Mouse (Mus musculus) liver, adult 2 months (tissue): ENCODE measurements at regions not wholly inside any gene's neighbourhood (a gene's known extent, or its start where the extent isn't known, plus 50 kb on each side); places are given as distances from the start of the nearest gene placed in this dataset.

Experiments used
- CTCF ChIP-seq: fragments of 200-500 bp; IDR thresholded peaks from 2 replicates; pipeline ENCODE4 v1.5.1; 2011; ENCODE audit warnings: low read depth, low read length, control low read depth
- POLR2A ChIP-seq: fragments of 200-500 bp; IDR thresholded peaks from 2 replicates; pipeline ENCODE4 v1.6.1; 2011; ENCODE audit warnings: low read length, control low read depth; ENCODE audit not compliant: insufficient read depth; ENCODE audit errors: extremely low read depth

DNA sequence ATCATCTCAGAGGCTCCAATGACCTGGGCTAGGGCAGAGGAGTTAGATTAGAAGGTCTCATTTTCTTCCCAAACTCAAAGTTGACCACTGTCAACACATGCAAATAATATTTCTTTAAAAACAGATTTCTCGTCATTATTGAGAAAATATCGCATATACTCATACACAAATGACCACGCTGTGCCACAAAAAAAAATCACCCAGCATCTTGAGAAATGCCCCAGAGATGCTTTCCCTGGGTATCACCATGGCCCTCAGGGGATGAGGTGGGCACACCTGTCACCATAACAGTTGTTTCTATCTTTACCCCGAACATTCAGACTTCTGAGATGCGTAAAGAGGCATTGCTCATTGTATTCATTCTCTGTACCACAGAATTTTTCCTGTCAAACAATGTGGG lies 134.4 kb upstream of the Foxq1 start:
- no peak for TF ChIP-seq POLR2A
- no peak for TF ChIP-seq CTCF
